Mouse (Mus musculus) bone marrow, adult 2 months (tissue): ENCODE measurements at regions not wholly inside any gene's neighbourhood (a gene's known extent, or its start where the extent isn't known, plus 50 kb on each side); places are given as distances from the start of the nearest gene placed in this dataset.

Source experiments
- H3K27ac ChIP-seq: fragments of 200-500 bp; 2 replicates; pipeline ENCODE4 v1.5.1; 2012; ENCODE audit warnings: low read depth, mild to moderate bottlenecking, control low read depth, inconsistent platforms, low read length; ENCODE audit not compliant: control insufficient read depth, poor library complexity, insufficient read depth
- H3K4me1 ChIP-seq: fragments of 200-500 bp; 2 replicates; pipeline ENCODE4 v1.6.1; 2011; ENCODE audit warnings: low read length; ENCODE audit not compliant: control insufficient read depth, insufficient read depth
- H3K4me3 ChIP-seq: fragments of 200-500 bp; replicated peaks from 2 replicates; pipeline ENCODE3; 2011; ENCODE audit warnings: mild to moderate bottlenecking, low read depth, low read length, control low read depth; ENCODE audit not compliant: control insufficient read depth
- CTCF ChIP-seq: fragments of 200-500 bp; IDR thresholded peaks from 2 replicates; pipeline ENCODE4 v1.5.1; 2011; ENCODE audit warnings: low read length, control low read depth; ENCODE audit not compliant: control insufficient read depth, insufficient read depth
- POLR2A ChIP-seq: fragments of 200-500 bp; IDR thresholded peaks from 2 replicates; pipeline ENCODE4 v1.6.1; 2011; ENCODE audit warnings: low read depth, mild to moderate bottlenecking, control low read depth, low read length, borderline replicate concordance; ENCODE audit not compliant: control insufficient read depth
- WGBS: fragments of 180-500 bp; shearing (Covaris S2); methylation state at CpG from one replicate; pipeline ENCODE4 v1.1.7; 2018; 5-methylcytosine and 5-hydroxymethylcytosine counted together

DNA sequence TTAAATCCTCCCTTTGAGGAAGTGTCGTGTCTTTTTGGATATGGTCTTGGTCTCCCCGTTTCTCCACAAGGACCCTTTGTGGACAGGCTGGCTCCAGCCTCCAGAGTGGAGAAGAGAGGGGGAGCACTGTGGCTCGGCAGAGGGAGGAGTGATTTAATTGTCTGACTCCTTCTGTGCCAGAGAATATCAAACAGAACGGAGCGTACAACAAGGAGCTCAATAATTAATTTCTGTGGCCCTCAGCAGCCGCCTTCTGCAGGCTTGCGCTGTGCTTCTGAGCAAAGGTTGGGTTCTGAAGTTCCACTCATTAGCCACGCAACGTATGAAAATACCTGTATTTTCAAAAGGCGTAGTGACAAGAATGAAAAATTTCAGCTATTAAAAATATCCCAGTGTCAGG lies 520.2 kb upstream of the Mki67 start:
- no peak overlapping the region for H3K27ac ChIP-seq
- no peak for TF ChIP-seq POLR2A
- TF ChIP-seq CTCF, result no peak
- H3K4me1 ChIP-seq, result no peaks in the 10 kb centered on the region
- WGBS, result 79% methylated on average over 10 of the region's 10 CpGs
- H3K4me3 ChIP-seq, result no peak overlapping the region

DNA sequence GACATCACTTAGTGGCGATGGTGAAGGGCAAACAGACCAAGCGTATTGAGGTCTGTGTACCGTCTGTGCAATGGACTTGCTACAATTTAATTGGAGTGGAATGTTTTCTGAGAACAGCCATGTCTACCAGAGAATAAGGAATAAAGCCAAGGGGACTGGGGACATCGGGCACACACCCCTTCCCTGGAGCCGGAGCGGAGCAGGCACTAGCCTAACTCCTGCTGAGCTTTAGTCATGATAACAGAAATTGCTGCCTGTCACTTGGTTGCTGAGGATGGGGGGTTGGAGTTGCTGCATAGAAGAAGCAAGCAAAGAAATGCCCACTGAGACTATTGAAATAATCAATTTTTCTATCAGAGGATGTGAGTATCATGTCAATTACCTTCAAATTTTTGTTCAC lies 549.5 kb upstream of the Mki67 start:
- WGBS, result 75% methylated on average over 6 of the region's 6 CpGs
- TF ChIP-seq POLR2A (no peak), CTCF (no peak)
- Histone ChIP-seq H3K27ac (no peak overlapping the region), H3K4me3 (no peak overlapping the region), H3K4me1 (no peaks in the 10 kb centered on the region)

DNA sequence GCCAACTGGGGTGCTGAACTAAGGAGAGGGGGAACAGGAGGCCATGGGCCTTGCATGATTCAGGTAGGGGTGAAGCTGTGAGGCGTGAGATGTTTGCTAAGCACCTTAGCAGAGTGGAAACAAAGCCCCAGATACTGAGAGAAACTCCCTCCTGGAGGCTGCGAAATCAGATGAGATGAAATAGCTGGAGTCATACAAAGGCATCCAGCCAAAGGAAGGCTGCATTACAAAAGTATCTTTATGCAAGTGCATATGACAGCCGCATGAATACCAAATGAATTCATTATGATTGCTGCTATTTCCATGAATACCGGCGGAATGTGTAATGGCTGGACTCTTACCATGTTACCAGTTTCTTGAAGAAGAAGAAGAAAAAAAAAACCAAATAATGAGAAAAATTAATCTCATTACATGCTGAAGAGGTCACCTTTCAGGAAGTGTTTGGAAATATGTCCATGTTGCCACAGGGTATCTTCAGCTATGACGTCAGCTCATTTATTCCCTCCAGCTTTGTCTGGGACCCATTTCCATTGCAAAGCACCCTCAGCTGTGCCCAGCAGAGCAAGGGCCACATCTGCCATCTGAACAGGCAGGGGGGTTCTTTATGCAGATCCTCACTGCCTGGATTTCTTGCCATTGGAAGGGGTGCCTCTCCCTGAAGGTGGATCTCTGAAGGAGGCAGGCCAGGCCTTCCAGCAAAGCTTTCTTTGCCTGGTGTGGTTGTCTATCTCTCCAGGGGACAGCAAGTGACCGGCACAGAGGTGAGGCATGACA lies 551.7 kb upstream of the Mki67 start:
- no peak overlapping the region for H3K4me3 ChIP-seq
- no peaks in the 10 kb centered on the region for H3K4me1 ChIP-seq
- no peak overlapping the region for H3K27ac ChIP-seq
- WGBS, result 80% methylated on average over 7 of the region's 7 CpGs
- TF ChIP-seq CTCF (no peak), POLR2A (no peak)

DNA sequence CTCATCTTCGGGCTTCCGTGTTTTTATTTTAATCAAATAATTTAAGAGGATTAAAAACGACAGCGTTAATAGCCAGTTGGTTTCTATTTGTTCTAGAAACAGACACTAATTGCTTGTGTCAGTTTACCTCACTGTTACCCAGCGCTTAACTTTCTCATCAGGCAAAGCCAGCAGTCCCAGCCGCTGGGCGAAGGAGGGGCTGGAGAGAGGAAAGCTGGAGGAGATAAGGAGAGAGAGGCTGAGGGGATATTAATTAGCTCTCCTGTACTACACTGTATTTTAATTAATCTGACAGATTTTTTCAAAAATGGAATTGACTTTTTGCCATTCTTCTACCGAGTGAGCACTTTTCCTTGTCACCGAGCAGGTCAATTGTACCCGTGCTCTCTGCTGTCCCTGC lies 559.5 kb upstream of the Mki67 start:
- Histone ChIP-seq H3K4me3 (no peak overlapping the region), H3K27ac (no peak overlapping the region), H3K4me1 (no peaks in the 10 kb centered on the region)
- no peak for TF ChIP-seq POLR2A
- no peak for TF ChIP-seq CTCF
- 84% methylated on average over 10 of the region's 10 CpGs for WGBS

DNA sequence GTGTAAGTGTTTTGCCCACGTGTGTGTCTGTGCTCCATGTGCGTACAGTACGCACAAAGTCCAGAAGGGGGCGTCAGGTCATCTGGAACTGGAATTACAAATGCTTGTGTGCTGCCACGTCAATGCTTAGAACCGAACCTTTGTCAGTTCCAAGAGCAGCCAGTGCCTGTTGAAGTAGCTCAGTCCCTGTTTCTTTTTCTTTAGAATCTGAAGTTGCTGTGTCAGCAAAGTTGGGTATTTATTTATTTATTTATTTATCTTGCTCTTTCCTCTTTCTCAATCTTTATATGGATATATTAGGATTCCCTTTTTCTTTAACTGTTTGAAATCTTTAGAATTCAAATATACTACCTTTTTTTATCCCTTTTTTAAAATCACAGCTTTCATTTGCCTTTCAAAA lies 567.6 kb upstream of the Mki67 start:
- Histone ChIP-seq H3K4me3 (no peak overlapping the region), H3K4me1 (no peaks in the 10 kb centered on the region), H3K27ac (no peak overlapping the region)
- WGBS, result 80% methylated on average over 6 of the region's 6 CpGs
- TF ChIP-seq POLR2A (no peak), CTCF (no peak)

DNA sequence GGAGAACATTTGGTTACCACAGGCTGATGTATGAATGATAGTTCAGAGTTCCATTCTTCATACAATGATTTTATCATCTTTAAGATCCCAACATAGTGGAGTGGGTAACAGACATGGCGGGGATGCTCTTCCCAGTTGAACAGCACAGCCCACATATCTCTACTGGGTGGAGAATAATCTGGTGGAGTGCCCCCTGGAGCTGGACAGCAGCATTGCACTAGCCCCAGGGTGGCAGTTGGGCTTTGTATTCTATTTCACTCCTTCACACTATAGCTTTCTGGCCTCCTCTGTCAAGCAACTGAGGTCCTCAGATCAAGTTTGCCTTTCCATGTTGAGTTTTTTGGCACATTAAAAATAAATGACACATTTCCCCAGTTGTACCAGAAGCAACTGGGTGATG lies 569.4 kb upstream of the Mki67 start:
- 78% methylated on average over 1 of the region's 1 CpGs for WGBS
- Histone ChIP-seq H3K27ac (no peak overlapping the region), H3K4me3 (no peak overlapping the region), H3K4me1 (no peaks in the 10 kb centered on the region)
- TF ChIP-seq CTCF (no peak), POLR2A (no peak)

DNA sequence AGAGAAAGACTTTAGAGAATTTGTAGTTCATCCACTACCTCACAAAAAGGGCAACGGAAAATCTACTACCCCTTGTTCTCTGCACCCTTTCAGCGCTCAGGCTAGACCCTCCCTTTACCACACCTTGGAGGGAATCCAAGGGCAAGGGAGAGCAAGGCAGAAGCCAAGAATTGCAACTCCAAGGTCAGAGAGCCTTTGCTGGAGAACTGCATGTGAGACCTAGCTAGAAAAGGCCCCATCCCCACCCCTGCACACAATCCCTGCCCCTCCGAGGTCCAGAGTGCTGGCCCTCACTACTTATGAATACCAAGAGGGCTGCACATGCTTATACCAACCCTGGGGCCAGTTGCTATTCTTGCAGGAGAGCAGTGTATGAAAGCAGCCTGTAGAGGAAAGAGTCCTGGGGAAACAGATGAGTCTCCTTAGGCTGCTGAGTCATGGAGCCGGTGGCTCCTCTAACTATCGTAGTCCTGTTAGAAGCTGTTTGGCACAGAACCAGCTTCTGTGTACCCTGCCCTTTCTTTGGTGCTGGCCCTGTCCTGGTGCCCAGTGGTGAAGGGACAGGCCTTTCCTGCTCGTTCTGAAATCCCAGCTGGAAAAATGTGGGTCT lies 577.5 kb upstream of the Mki67 start:
- no peaks in the 10 kb centered on the region for H3K4me1 ChIP-seq
- WGBS, result 46% methylated on average over 6 of the region's 6 CpGs
- H3K4me3 ChIP-seq, result no peak overlapping the region
- TF ChIP-seq POLR2A, result no peak
- no peak for TF ChIP-seq CTCF
- no peak overlapping the region for H3K27ac ChIP-seq

DNA sequence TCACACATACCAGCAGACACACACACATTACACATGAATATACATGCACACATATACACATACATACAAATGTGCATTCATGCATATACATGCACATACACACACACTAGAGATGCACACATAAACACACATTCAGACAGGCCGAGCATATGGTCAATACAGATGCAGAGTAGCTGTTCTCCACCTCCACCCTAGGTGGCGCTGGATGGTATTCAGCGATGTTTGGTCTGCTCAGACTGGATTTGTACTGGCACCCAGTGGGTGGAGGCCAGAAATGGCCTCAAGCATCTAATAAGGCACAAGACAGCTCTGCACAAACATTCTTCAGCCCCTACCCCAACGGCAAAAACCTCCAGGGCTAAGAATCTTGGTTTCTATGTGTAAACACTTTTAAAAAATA lies 578.3 kb upstream of the Mki67 start:
- TF ChIP-seq CTCF, result peak; percentile 31; the same call in 1 of the 2 replicates
- TF ChIP-seq POLR2A, result no peak
- Histone ChIP-seq H3K4me1 (no peaks in the 10 kb centered on the region), H3K4me3 (no peak overlapping the region), H3K27ac (no peak overlapping the region)
- WGBS, result 36% methylated on average over 4 of the region's 4 CpGs

DNA sequence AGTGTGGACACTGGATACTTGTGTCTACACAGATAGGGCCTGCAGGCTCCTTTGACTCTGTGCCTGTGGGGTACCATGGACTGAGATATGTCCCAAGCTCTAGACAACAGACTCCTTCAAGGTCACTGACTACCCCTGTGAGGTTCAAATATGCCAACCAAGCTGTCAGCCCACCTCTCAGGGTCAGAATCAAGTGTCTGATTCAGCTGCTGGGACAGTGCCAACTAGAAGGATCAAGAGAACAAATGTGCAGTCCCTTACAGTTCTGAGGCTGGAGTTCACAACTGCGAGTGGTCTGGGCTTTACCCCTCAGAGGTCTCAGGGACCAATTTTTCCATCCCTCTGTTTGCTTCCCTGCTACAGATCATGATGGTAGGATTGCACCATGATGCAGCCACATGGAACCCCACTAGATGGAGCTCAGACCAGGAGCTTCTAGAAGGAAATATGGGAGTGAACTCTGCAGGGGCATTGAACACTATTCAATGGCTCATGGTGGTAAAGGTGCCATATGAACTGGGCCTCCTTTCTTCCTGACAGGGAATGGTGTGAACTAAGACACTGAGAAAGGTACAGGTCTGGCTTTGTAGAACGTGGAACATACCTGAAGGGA lies 581.8 kb upstream of the Mki67 start:
- WGBS, result 69% methylated on average over 2 of the region's 2 CpGs
- Histone ChIP-seq H3K4me3 (no peak overlapping the region), H3K4me1 (no peaks in the 10 kb centered on the region), H3K27ac (no peak overlapping the region)
- TF ChIP-seq CTCF, result no peak
- no peak for TF ChIP-seq POLR2A
